7 mouse cellular contexts compared by ENCODE assay signal in genomic region chr4:155019336-155019847, GRCm38 (mm10). TPM values are rescaled to one million over a fixed set of nuclear protein-coding genes. Genes with fewer than 3 reads are reported as not detected.
DNase-seq lines count a peak whose midpoint lies in the region; ATAC-seq lines count a peak whose summit lies in the region.

No protein-coding gene starts in this region.

- H3K9ac ChIP-seq in hindbrain, embryonic 11.5 days (ENCODE audit: low read depth, low read length): peak overlapping the region; percentile 19; the same call in 1 of the 2 replicates
- H3K9ac ChIP-seq in liver, embryonic 11.5 days (ENCODE audit: low read depth, low read length): no peak overlapping the region
- H3K9ac ChIP-seq in neural tube, embryonic 15.5 days (replicated peaks): peak overlapping the region; percentile 31; the same call in 1 of the 2 replicates

- H3K4me2 ChIP-seq in hindbrain, embryonic 11.5 days (replicated peaks; ENCODE audit: low read depth, low read length): peak overlapping the region; percentile 32
- no peak overlapping the region; the same call in 1 of the 2 replicates for H3K4me2 ChIP-seq in liver, embryonic 11.5 days
- H3K4me2 ChIP-seq in neural tube, embryonic 15.5 days: peak overlapping the region; percentile 23

- H3K4me1 ChIP-seq in hindbrain, embryonic 11.5 days (replicated peaks; ENCODE audit: control insufficient read depth, insufficient read depth, low read length): peaks cover 16% of the 10 kb centered on the region
- peaks cover 5% of the 10 kb centered on the region; the same call in 1 of the 2 replicates for H3K4me1 ChIP-seq in liver, embryonic 11.5 days (replicated peaks; ENCODE audit: control insufficient read depth, insufficient read depth, low read length)
- peaks cover 70% of the 10 kb centered on the region for H3K4me1 ChIP-seq in neural tube, embryonic 15.5 days

- no peaks in the 10 kb centered on the region for H3K36me3 ChIP-seq in hindbrain, embryonic 11.5 days (ENCODE audit: control insufficient read depth, insufficient read depth, low read length)
- no peaks in the 10 kb centered on the region for H3K36me3 ChIP-seq in liver, embryonic 11.5 days (ENCODE audit: control insufficient read depth, insufficient read depth, low read length)
- no peaks in the 10 kb centered on the region for H3K36me3 ChIP-seq in neural tube, embryonic 15.5 days

- peak overlapping the region; percentile 6; the same call in 1 of the 2 replicates for H3K4me3 ChIP-seq in hindbrain, embryonic 11.5 days (ENCODE audit: low read depth, low read length)
- H3K4me3 ChIP-seq in liver, embryonic 11.5 days (ENCODE audit: low read depth, low read length): no peak overlapping the region
- H3K4me3 ChIP-seq in neural tube, embryonic 15.5 days (replicated peaks): no peak overlapping the region

- no peaks in the 10 kb centered on the region for H3K9me3 ChIP-seq in hindbrain, embryonic 11.5 days (ENCODE audit: control insufficient read depth, low read length)
- H3K9me3 ChIP-seq in liver, embryonic 11.5 days (ENCODE audit: control insufficient read depth, low read length): no peaks in the 10 kb centered on the region
- H3K9me3 ChIP-seq in neural tube, embryonic 15.5 days (replicated peaks): no peaks in the 10 kb centered on the region

- 0% methylated on average over 10 of the region's 10 CpGs for WGBS in hindbrain, embryonic 11.5 days
- WGBS in liver, embryonic 11.5 days: 1% methylated on average over 10 of the region's 10 CpGs
- 1% methylated on average over 10 of the region's 10 CpGs for WGBS in neural tube, embryonic 15.5 days

- DNase-seq in testis, postnatal 10 days (ENCODE audit: low spot score): peak; percentile 54
- DNase-seq in testis, postnatal 14 days (ENCODE audit: low spot score): no peak
- DNase-seq in cerebellum, postnatal 14 days: peak; percentile 91
- peak; percentile 58 for DNase-seq in hindbrain, embryonic 11.5 days (ENCODE audit: low spot score)
- no peak for DNase-seq in liver, embryonic 11.5 days (ENCODE audit: low spot score)
- no peak for DNase-seq in natural killer cell, adult 2 months (ENCODE audit: low spot score in 2 of 2)

- no peaks in the 10 kb centered on the region for H3K27me3 ChIP-seq in hindbrain, embryonic 11.5 days (ENCODE audit: control insufficient read depth, insufficient read depth, low read length)
- peaks cover 4% of the 10 kb centered on the region for H3K27me3 ChIP-seq in liver, embryonic 11.5 days (replicated peaks; ENCODE audit: control insufficient read depth, insufficient read depth, low read length)
- 0 out of 2 replicates have a peak, but pooled peaks cover 4% of the 10 kb centered on the region for H3K27me3 ChIP-seq in neural tube, embryonic 15.5 days (replicated peaks)

- H3K27ac ChIP-seq in hindbrain, embryonic 11.5 days (ENCODE audit: low read depth, low read length): no peak overlapping the region
- H3K27ac ChIP-seq in liver, embryonic 11.5 days (ENCODE audit: low read depth, low read length): no peak overlapping the region
- H3K27ac ChIP-seq in neural tube, embryonic 15.5 days (replicated peaks): no peak overlapping the region

- peak; percentile 36 for ATAC-seq in hindbrain, embryonic 11.5 days (ENCODE audit: low FRiP score)
- 0 out of 2 replicates have a peak, but pooled peaks have one; percentile 26 for ATAC-seq in liver, embryonic 11.5 days (replicated peaks; ENCODE audit: low FRiP score)
- peak; percentile 15; the same call in 1 of the 2 replicates for ATAC-seq in neural tube, embryonic 15.5 days (ENCODE audit: low FRiP score)

RNA-seq across cellular contexts. Expression of gene Plch2, which starts 37.2 kb away (rescaled TPM):
- polyA plus RNA-seq in hindbrain, embryonic 11.5 days (2014; fragmentation: Nextera tagmentation; extraction: Ambion mirVana): 1.5 and 2.1 TPM in 2 replicates
- 0.12 and 0.43 TPM in 2 replicates for polyA plus RNA-seq in liver, embryonic 11.5 days (2014; fragmentation: Nextera tagmentation; extraction: Ambion mirVana)
- 16.0 and 18.7 TPM in 2 replicates for polyA plus RNA-seq in neural tube, embryonic 15.5 days (2015; fragmentation: Nextera tagmentation; extraction: Ambion mirVana)

RNA-seq across cellular contexts. Expression of gene Pex10, which starts 47.4 kb away (rescaled TPM):
- polyA plus RNA-seq in hindbrain, embryonic 11.5 days (2014; fragmentation: Nextera tagmentation; extraction: Ambion mirVana): 5.6 and 7.8 TPM in 2 replicates
- polyA plus RNA-seq in liver, embryonic 11.5 days (2014; fragmentation: Nextera tagmentation; extraction: Ambion mirVana): 7.2 and 9.0 TPM in 2 replicates
- 22.3 and 23.5 TPM in 2 replicates for polyA plus RNA-seq in neural tube, embryonic 15.5 days (2015; fragmentation: Nextera tagmentation; extraction: Ambion mirVana)

RNA-seq across cellular contexts. Expression of gene Pank4, which starts 55.5 kb away (rescaled TPM):
- 31.5 and 37.4 TPM in 2 replicates for polyA plus RNA-seq in hindbrain, embryonic 11.5 days (2014; fragmentation: Nextera tagmentation; extraction: Ambion mirVana)
- 44.2 and 47.2 TPM in 2 replicates for polyA plus RNA-seq in liver, embryonic 11.5 days (2014; fragmentation: Nextera tagmentation; extraction: Ambion mirVana)
- polyA plus RNA-seq in neural tube, embryonic 15.5 days (2015; fragmentation: Nextera tagmentation; extraction: Ambion mirVana): 37.4 and 40.6 TPM in 2 replicates

RNA-seq across cellular contexts. Expression of gene Hes5, which starts 58.7 kb away (rescaled TPM):
- polyA plus RNA-seq in hindbrain, embryonic 11.5 days (2014; fragmentation: Nextera tagmentation; extraction: Ambion mirVana): 159 and 269 TPM in 2 replicates
- 0.63 TPM in 1 of 2 replicates, not detected in the other for polyA plus RNA-seq in liver, embryonic 11.5 days (2014; fragmentation: Nextera tagmentation; extraction: Ambion mirVana)
- polyA plus RNA-seq in neural tube, embryonic 15.5 days (2015; fragmentation: Nextera tagmentation; extraction: Ambion mirVana): 80.3 and 113 TPM in 2 replicates

Comparison
In these comparisons a context has a peak if more than half of its experiments do, and no peak if none do; other contexts are left out.
1. DNase-seq: peak in testis, postnatal 10 days (single experiment), cerebellum, postnatal 14 days (2 of 2) and hindbrain, embryonic 11.5 days (single experiment); none in testis, postnatal 14 days (single experiment), liver, embryonic 11.5 days (single experiment) and natural killer cell, adult 2 months (0 of 2).
2. Peak in every context shown above with its lines, with median percentiles within 50 percentile points of each other: ATAC-seq.